Mouse (Mus musculus) cerebellum, postnatal 10 days (tissue): ENCODE data around the gene Sepsecs.
A peak's percentile ranks its signal among the peaks of the same experiment; 100 is the strongest.

Source experiments
- DNase-seq, 2 experiments: peaks; one replicate each; pipeline ENCODE4 v3.0.0; 2021; ENCODE audit warnings: mixed read lengths in 2 of 2

Gene Sepsecs

GRCm38 (mm10) chr5:52643947-52644840 is 25.3 kb downstream of the Sepsecs start:
- no peak for DNase-seq

- DNase-seq, result no peak
Measured at GRCm38 (mm10) chr5:52641736-52642135, 27.8 kb downstream of the Sepsecs start.

DNA sequence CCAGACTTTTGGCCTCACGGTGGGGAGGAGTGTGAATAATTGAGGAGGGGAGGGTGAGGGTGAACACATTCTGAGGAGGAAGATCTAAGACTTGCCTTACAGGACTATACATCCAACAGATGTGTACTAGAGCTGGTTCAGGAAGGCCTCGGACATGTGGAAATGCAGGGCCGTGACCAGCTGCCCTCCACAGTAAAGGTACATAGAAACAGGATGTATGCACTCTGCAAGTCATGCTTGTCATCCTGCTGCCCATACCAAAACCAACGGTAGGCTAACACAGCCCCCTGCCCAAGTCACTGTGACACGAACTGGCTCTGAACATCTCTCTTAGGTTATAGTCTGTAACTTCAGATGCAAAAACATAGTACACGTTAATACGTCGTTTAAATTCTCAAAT is 30.6 kb downstream of the Sepsecs start:
- DNase-seq, result no peak

GRCm38 (mm10) chr5:52638006-52638405 is 31.5 kb downstream of the Sepsecs start:
- DNase-seq, result no peak

GRCm38 (mm10) chr5:52636923-52637322 is 32.6 kb downstream of the Sepsecs start:
- DNase-seq, result no peak

DNA sequence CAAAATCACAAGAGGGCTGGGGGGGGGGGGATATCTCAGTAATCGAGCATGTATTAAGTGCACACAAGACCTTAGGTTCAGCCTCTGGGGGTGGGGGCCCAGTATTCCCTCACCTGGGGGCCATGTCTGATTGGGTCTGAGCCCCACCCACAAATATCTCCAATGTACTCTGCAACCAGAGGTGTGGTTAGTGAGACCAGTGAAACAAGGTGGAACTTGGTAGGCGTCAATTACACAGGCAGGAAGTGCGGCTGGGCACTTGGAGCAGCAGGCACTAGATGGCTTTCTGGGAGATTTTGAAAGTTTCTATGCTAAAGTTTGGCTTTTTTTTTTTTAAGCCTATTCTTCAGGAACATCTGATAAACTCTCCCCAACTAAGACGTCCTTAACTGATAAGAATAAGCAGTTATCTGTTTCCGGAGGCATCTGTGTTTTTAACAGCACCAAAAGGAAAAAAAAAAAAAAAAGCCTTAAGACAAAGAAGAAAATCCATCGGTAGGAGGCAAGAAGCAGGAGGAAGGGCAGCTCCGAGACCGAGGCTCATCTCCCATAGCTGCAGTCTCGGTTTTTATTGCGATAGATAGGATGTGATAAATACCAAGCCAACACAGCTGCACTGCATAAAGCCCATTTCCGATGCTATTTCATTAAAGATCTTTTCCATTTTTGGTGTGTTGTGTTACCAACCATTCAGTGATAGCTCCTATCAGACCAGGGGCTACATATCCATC is 33.3 kb downstream of the Sepsecs start:
- DNase-seq, result no peak

DNA sequence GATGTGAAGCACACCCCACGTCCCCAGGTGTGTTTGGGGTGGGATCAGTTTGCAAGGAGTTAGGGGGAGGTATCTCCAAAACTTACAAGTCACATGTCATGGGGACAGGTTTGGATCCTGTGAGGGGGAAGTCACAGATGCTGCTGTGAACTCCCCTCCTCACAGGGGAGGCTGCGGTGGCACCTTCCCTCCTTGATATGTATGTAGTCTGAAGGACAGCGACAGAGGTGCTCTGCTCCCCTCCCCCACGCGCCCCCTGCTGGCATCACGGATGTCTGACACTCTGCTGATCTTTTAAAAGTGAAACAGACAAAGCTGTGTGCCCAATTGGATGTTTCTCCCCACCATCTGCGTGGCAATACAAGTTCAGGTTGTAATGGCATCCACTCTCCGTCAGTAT is 35.5 kb downstream of the Sepsecs start:
- peak; percentile 82 to 83 for DNase-seq

- no peak for DNase-seq
Measured at GRCm38 (mm10) chr5:52630541-52630940, 39.0 kb downstream of the Sepsecs start.

DNA sequence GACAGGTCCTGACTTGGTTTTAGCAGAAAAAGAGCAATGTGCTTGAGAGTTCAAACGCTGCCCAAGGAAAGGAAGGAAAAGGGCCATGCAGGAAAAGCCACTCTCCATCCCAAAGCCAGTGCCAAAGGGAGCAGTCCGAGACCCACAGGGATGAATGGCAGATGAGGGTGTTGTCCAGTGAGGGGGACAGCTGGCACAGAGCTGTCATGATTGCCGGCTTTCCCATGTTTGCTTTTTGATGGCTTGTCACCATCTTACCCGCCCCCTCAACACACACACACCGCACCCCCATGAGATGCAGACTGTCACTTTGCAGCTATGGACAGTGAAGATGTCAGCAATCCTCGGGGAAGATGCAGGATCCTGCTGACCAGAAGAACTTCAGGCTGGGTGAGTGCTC is 40.3 kb downstream of the Sepsecs start:
- DNase-seq, result no peak

GRCm38 (mm10) chr5:52628783-52629182 is 40.7 kb downstream of the Sepsecs start:
- DNase-seq, result peak; percentile 80 to 83

- no peak for DNase-seq
Measured at GRCm38 (mm10) chr5:52627713-52628112, 41.8 kb downstream of the Sepsecs start.

DNA sequence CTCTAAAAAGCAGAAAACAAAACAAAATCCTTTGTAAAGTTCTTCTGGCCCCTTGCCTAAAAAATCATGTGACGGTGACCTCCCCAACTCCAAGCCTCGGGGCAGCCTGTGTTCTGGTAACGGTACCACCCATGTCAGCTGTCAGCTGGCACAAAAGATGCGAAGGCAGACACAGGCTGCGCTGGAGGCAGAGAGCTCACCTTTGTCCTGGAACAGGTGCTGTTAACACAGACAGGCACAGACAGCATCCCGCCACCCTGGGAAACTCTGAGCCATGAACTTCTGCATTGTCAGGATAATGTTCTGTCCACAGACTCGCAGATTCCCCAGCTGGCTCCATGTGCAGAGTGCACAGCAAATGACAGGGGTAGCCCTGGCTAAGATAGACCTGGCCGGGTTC is 43.4 kb downstream of the Sepsecs start:
- no peak for DNase-seq

DNA sequence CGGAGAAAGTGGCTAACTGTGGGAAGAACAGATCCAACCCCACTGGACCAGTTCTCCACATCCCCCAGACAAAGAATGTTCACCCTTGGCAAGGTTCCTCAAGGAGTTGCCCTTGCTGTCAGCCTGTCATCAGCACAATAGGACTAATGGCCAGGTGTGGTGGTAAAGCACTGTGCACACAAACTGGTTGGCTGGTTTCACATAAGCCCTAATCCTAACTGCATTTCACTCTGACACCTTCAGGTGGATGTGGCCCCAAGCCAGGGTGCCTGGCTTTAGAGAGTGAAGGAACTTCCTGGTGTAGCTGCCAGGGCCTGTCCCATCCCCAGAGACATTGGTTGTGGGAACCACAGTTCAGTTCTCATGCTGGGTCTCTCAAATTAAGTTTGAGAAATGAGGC is 44.6 kb downstream of the Sepsecs start:
- no peak for DNase-seq

- DNase-seq, result no peak
Measured at GRCm38 (mm10) chr5:52623099-52623498, 46.4 kb downstream of the Sepsecs start.

DNA sequence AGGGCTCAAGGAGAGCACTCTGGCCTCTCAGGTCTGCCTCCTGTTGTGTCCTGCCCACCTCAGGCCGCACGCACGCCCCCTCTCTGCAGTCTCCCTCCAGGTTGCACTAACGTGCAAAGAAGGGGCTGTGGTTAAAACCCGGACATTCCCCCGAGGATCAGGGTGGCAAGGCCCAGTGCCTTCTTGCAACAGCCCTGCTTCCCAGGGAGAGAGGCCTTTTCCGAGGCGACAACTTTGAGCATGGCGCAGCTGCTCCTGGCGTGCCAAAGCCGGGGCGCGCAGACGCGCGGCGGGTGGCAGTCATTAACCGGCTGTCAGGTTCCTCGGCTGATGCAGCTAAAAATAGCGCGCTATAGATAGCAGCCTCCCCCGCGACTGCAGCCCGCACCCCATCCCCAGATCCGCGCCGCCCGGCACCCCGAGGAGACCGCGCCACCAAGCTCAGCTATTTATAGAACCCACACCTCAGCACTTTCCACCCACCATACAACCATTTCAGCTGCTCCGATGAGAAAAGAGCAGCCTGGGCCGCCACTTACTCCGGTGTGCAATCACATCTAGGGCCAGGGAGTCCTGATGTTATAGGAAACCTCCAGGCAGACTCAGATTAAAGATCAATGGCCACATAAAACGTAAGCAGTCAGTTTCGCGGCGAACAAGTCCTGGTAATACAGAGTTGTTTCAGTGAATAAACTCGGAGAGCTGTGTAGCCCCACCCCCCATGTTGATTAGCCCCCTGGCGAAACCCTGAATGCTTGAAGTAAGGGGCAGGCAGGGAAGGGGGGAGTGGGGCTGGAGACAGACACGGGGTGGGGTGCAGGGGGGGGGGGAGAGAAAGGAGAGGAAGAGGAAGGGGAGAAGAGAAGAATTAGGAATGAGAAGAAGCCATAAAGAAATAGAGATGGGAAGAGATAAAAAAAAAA is 50.9 kb downstream of the Sepsecs start:
- DNase-seq, result peak; percentile 82 to 88

DNA sequence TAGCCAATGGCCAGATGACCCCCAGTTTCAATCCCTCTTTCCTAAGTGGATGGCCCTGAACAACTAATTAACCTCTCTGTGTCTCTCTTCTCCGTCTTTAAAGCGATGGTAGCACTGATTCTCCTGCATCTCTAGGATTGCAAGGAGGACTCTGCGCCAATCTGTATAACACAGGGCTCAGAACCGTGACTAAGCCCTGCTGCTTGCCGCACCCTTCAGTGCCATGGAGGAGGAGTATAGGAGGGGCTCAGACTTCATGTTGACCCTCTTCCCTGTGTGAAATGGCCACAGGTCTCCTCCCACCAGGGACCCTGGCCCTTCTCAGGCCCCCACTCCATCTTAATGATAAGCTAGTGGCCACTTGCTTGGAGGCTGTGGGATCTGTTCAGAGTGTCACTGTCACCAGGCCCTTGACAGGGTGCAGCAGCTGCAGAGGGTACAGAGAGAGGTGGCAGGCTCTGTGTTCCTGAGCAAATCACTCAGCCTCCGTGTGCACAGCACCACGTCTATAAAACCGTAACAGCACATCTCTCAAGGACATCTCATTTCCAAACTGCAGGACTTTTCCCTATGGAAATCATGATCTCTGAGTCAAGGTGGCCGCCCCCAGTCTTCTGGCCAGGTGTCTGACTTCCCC is 51.7 kb downstream of the Sepsecs start:
- DNase-seq, result peak in 1 of 2 experiments; percentile 12

- DNase-seq, result peak; percentile 78 to 79
Measured at GRCm38 (mm10) chr5:52616549-52616948, 53.0 kb downstream of the Sepsecs start.

- no peak for DNase-seq
Measured at GRCm38 (mm10) chr5:52615421-52615820, 54.1 kb downstream of the Sepsecs start.

DNA sequence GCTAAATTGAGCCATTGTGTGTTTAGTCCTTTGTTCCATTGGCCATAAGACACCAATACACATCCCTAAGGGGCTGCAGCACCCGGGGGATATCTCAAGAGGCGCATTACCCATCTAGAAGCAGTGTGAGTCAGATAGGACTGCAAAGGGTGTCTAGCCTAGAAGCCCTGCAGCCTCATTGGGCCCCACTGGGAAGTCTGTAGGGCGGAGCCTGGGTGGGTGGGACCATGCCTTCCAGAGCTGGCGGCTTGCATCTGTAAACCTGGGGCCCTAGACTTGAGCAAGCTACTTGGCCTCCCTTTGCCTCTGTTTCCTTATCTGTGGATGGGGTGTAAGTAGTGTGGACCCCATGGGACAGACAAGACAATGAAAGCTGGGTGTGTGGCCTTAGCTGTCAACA is 54.8 kb downstream of the Sepsecs start:
- no peak for DNase-seq

- peak; percentile 59 to 71 for DNase-seq
Measured at GRCm38 (mm10) chr5:52612776-52613175, 56.7 kb downstream of the Sepsecs start.

DNA sequence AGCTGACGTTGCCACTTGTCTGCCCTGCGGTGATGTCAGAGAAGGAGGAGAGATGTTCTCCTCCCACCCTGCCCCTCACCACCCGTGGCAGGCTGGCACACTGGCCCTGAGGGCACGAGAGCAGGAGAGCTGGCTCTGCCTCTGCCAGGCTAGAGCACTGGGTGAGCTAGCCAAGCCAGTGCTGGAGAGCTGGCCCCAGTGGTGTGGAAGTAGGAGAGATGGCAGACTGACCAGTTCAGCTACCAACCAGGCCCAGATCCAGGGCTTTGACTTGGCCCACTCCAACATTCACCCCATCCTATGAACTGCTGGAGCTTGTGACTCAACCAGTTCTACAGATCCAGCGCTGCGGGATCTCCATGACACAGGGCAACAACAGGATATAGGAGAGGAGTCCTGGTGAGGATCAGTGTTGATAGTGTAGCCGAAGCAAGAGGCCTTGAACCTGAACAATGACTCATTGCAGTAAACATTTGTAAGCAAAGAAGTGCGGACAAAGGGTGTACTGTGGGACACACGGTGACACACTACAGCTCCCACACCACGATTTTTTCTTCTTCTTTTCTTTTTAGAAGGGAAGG is 58.1 kb downstream of the Sepsecs start:
- peak; percentile 47 to 68 for DNase-seq

GRCm38 (mm10) chr5:52610306-52610705 is 59.2 kb downstream of the Sepsecs start:
- peak; percentile 47 to 49 for DNase-seq
